Mouse (Mus musculus) liver, postnatal 0 days (tissue): ENCODE results near the gene Ppp1r3c.

ENCODE experiments used
- CTCF ChIP-seq: sonication (generic); IDR thresholded peaks from 2 replicates; pipeline ENCODE4 v1.5.1; 2016; ENCODE audit warnings: antibody characterized with exemption, low read depth
- EP300 ChIP-seq: IDR thresholded peaks from 2 replicates; pipeline ENCODE4 v1.6.1; 2016; ENCODE audit warnings: antibody characterized with exemption, low read depth, mild to moderate bottlenecking

DNA sequence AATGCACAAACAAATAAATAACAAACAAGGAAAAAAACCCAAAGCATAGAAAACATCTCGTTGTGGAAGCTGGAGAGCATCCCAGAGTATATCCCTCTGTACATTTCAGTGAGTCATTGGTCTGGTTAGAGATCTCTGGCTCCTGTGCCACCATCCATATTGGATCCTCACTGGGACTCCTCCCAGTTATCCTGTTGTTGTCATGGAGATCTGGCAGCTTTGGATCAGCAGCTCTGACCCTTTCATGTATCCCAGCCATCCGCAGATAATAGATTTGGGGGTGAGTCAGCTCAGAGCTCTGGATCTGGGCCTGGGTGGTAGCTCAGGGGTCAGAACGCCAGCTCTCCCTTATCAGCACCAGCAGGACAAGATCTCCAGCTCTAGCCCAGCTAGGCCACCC is 46.1 kb upstream of the Ppp1r3c start:
- TF ChIP-seq CTCF = no peak
- TF ChIP-seq EP300 = no peak
